Mouse (Mus musculus): Measurements from ENCODE around the gene Ctxn1. TPM values are rescaled to one million over a fixed set of nuclear protein-coding genes. Genes with fewer than 3 reads are reported as not detected.

Gene Ctxn1
- polyA plus RNA-seq, 1 experiment from 2014 or later: 106 TPM

DNA sequence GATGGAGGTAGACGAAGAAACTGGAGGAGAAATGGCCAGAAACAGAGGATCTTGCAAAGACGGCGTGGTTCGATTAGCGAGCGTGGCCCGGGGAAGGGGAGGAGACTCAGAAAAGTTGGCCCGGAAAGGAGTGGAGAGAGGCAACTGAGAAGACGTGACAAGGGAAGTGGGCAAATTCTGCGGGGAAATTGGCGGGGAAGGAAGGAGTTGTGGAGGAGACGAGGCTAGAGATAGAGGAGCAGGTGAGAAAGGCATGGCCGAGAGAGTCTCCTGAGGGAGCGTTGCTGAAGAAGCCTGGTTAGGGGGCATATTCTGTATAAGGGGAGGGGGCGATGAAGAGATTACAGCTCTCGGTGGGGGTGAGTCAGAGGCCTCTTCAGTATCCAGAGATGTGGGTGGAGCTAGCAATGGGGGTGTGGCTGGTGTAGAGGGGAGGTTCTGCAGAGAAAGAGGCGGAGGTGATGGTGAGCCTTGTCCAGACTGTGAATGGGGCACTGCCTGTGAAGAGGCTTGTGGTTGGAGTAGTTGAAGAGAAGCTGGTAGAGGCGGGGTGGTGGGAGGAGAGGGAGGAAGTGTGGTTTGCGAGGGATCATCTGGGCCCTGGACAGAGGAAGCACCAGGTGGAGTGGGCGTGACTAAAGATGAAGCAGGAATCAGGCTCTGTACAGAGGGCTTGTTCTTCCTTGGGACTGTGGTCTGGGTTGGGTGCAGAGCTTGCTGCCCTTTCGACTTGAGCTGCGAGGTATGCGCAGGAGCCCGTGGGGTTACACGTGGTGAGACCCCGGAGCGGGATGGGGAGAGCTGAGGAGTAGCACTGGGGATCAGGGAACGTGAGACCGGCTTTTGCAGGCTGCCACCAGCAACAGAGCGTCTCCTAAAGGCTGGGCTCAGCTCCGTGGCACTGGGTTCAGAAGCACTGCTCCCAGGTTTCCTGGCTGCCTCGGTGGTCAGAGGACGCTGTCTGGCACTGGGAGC, 44.8 kb downstream of the Ctxn1 start:
- Histone ChIP-seq H3K36me3 (ENCODE audit: control insufficient read depth, insufficient read depth, low read length) (no peaks in the 10 kb centered on the region; the same call in 1 of the 2 replicates), H3K9ac (ENCODE audit: low read length) (no peak overlapping the region), H3K4me2 (ENCODE audit: low read depth, severe bottlenecking) (peak overlapping the region; percentile 88), H3K27me3 (ENCODE audit: control insufficient read depth, insufficient read depth, low read length) (peaks cover 35% of the 10 kb centered on the region), H3K9me3 (ENCODE audit: control insufficient read depth, low read length) (no peaks in the 10 kb centered on the region; the same call in 1 of the 2 replicates), H3K4me3 (ENCODE audit: low read depth, low read length) (peak overlapping the region; percentile 35), H3K27ac (replicated peaks; ENCODE audit: low read depth, low read length) (no peak overlapping the region), H3K4me1 (ENCODE audit: control insufficient read depth, insufficient read depth, low read length) (peaks cover 9% of the 10 kb centered on the region; the same call in 1 of the 2 replicates)
- peak; percentile 11; the same call in 1 of the 2 replicates for ATAC-seq (ENCODE audit: insufficient number of reproducible peaks, low FRiP score, low TSS enrichment, low read depth)
- DNase-seq (ENCODE audit: low spot score): peak; percentile 55
- 8% methylated on average over 33 of the region's 33 CpGs for WGBS

DNA sequence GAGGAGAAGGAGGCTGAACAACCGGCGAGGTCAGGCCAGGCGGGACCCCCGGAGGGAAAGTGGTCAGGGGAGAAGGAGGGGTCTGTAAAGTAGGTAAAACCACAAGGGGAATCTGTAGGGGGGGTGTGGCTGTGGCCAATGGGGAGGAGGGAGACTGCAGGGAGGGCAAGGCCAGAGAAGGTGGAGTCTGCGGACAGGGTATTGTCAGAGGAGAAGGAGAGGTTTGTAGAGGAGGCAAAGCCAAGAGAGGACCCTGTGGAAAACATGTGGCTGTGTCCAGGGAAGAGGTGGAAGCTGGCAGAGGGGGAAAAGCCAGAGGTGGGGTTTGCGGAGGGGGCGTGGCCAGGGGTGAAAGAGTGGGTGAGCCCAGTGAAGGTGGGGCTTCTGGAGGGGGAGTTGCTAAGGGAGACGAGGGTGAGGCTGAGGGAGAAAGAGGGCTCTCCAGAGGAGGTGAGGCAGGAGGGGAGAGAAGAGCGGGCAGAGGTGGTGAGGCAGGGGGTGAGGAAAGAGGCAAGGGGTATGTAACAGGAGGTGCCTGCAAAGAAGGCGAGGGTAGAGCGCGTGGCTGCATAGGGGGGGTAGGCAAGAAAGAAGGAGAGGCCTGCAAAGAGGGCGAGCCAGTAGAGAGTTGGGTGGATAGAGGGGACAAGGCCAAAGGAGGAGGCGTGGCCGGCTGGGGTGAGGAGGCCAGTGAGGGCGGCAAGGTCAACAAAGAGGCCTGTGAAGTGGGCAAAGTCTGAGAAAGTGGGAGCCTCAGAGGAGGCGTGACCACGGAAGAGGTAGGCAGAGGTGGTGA, 45.7 kb downstream of the Ctxn1 start:
- Histone ChIP-seq H3K27me3 (ENCODE audit: control insufficient read depth, insufficient read depth, low read length) (peaks cover 35% of the 10 kb centered on the region), H3K9me3 (ENCODE audit: control insufficient read depth, low read length) (no peaks in the 10 kb centered on the region; the same call in 1 of the 2 replicates), H3K36me3 (ENCODE audit: control insufficient read depth, insufficient read depth, low read length) (no peaks in the 10 kb centered on the region; the same call in 1 of the 2 replicates), H3K27ac (replicated peaks; ENCODE audit: low read depth, low read length) (no peak overlapping the region), H3K4me3 (ENCODE audit: low read depth, low read length) (peak overlapping the region; percentile 35), H3K9ac (ENCODE audit: low read length) (peak overlapping the region; percentile 32), H3K4me1 (ENCODE audit: control insufficient read depth, insufficient read depth, low read length) (peaks cover 9% of the 10 kb centered on the region; the same call in 1 of the 2 replicates), H3K4me2 (ENCODE audit: low read depth, severe bottlenecking) (peak overlapping the region; percentile 88)
- DNase-seq (ENCODE audit: low spot score) (peak; percentile 72), ATAC-seq (ENCODE audit: insufficient number of reproducible peaks, low FRiP score, low TSS enrichment, low read depth) (peak; percentile 58)
- WGBS: 3% methylated on average over 18 of the region's 18 CpGs

GRCm38 (mm10) chr8:4212809-4213209, 46.3 kb downstream of the Ctxn1 start:
- ATAC-seq (ENCODE audit: insufficient number of reproducible peaks, low FRiP score, low TSS enrichment, low read depth): peak; percentile 41
- 2% methylated on average over 25 of the region's 25 CpGs for WGBS

DNA sequence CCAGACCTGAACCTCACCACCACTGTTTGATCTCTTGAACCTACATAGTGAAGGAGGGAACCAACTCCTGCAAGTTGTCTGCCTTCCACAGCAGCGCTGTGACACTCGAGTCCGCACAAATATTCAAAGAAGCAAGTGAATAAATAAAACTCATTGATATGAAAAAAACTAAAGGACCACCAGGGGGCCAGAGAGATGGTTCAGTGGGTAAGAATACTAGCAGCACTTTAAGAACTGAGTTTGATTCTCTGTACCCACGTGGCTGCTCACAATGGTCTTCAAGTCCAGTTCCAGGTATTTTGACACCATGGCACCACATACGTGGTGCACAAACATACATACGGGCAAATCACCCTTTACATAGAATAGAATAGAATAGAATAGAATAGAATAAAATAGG, 48.0 kb downstream of the Ctxn1 start:
- WGBS: 77% methylated on average over 6 of the region's 6 CpGs
- H3K9ac ChIP-seq (ENCODE audit: low read length): no peak overlapping the region
- H3K4me2 ChIP-seq (ENCODE audit: low read depth, severe bottlenecking): no peak overlapping the region
- no peaks in the 10 kb centered on the region; the same call in 1 of the 2 replicates for H3K36me3 ChIP-seq (ENCODE audit: control insufficient read depth, insufficient read depth, low read length)
- no peak overlapping the region for H3K4me3 ChIP-seq (ENCODE audit: low read depth, low read length)
- no peak overlapping the region for H3K27ac ChIP-seq (replicated peaks; ENCODE audit: low read depth, low read length)
- ATAC-seq (ENCODE audit: insufficient number of reproducible peaks, low FRiP score, low TSS enrichment, low read depth) (no peak), DNase-seq (ENCODE audit: low spot score) (no peak)
- no peaks in the 10 kb centered on the region for H3K9me3 ChIP-seq (ENCODE audit: control insufficient read depth, low read length)
- H3K27me3 ChIP-seq (ENCODE audit: control insufficient read depth, insufficient read depth, low read length): peaks cover 34% of the 10 kb centered on the region
- 0 out of 2 replicates have a peak, but pooled peaks cover 4% of the 10 kb centered on the region for H3K4me1 ChIP-seq (ENCODE audit: control insufficient read depth, insufficient read depth, low read length)

More at GRCm38 (mm10) chr8:4212809-4213209, 46.3 kb downstream of the Ctxn1 start:
- Histone ChIP-seq H3K36me3 (ENCODE audit: control insufficient read depth, insufficient read depth, low read length) (no peaks in the 10 kb centered on the region; the same call in 1 of the 2 replicates), H3K4me1 (ENCODE audit: control insufficient read depth, insufficient read depth, low read length) (peaks cover 9% of the 10 kb centered on the region; the same call in 1 of the 2 replicates), H3K9ac (ENCODE audit: low read length) (peak overlapping the region; percentile 32; the same call in 1 of the 2 replicates), H3K27ac (replicated peaks; ENCODE audit: low read depth, low read length) (no peak overlapping the region), H3K4me2 (ENCODE audit: low read depth, severe bottlenecking) (peak overlapping the region; percentile 88), H3K27me3 (ENCODE audit: control insufficient read depth, insufficient read depth, low read length) (peaks cover 35% of the 10 kb centered on the region), H3K9me3 (ENCODE audit: control insufficient read depth, low read length) (no peaks in the 10 kb centered on the region), H3K4me3 (ENCODE audit: low read depth, low read length) (peak overlapping the region; percentile 35)
- DNase-seq (ENCODE audit: low spot score): peak; percentile 56

Other genes starting within 250 kb of the Ctxn1 start
- gene Cd209f, start 153.4 kb downstream of the Ctxn1 start, polyA plus RNA-seq (2014; fragmentation: Nextera tagmentation; extraction: Ambion mirVana): not detected in 2 replicates
- gene Cd209g, start 125.2 kb downstream of the Ctxn1 start, polyA plus RNA-seq (2014; fragmentation: Nextera tagmentation; extraction: Ambion mirVana): not detected in 2 replicates
- gene Evi5l, start 92.7 kb downstream of the Ctxn1 start, polyA plus RNA-seq (2014; fragmentation: Nextera tagmentation; extraction: Ambion mirVana): 17.2 and 17.8 TPM in 2 replicates
- 1.7 and 1.9 TPM in 2 replicates for gene Prr36, start 41.8 kb downstream of the Ctxn1 start, polyA plus RNA-seq (2014; fragmentation: Nextera tagmentation; extraction: Ambion mirVana)
- 0.09 and 0.13 TPM in 2 replicates for gene Lrrc8e, start 32.4 kb downstream of the Ctxn1 start, polyA plus RNA-seq (2014; fragmentation: Nextera tagmentation; extraction: Ambion mirVana)
- gene Map2k7, start 20.5 kb downstream of the Ctxn1 start, polyA plus RNA-seq (2014; fragmentation: Nextera tagmentation; extraction: Ambion mirVana): 19.0 and 19.5 TPM in 2 replicates
- 0.68 and 1.0 TPM in 2 replicates for gene Gm49320, start 20.4 kb downstream of the Ctxn1 start, polyA plus RNA-seq (2014; fragmentation: Nextera tagmentation; extraction: Ambion mirVana)
- 1.5 and 3.0 TPM in 2 replicates for gene Tgfbr3l, start 11.1 kb downstream of the Ctxn1 start, polyA plus RNA-seq (2014; fragmentation: Nextera tagmentation; extraction: Ambion mirVana)
- gene Snapc2, start 6.2 kb downstream of the Ctxn1 start, polyA plus RNA-seq (2014; fragmentation: Nextera tagmentation; extraction: Ambion mirVana): 63.4 and 73.5 TPM in 2 replicates
- 78.0 and 80.0 TPM in 2 replicates for gene Timm44, start 16.6 kb upstream of the Ctxn1 start, polyA plus RNA-seq (2014; fragmentation: Nextera tagmentation; extraction: Ambion mirVana)
- 18.2 and 20.8 TPM in 2 replicates for gene Ccl25, start 65.9 kb upstream of the Ctxn1 start, polyA plus RNA-seq (2014; fragmentation: Nextera tagmentation; extraction: Ambion mirVana)
- gene Elavl1, start 66.1 kb upstream of the Ctxn1 start, polyA plus RNA-seq (2014; fragmentation: Nextera tagmentation; extraction: Ambion mirVana): 402 and 403 TPM in 2 replicates
- 10.0 and 11.0 TPM in 2 replicates for gene Cers4, start 233.8 kb upstream of the Ctxn1 start, polyA plus RNA-seq (2014; fragmentation: Nextera tagmentation; extraction: Ambion mirVana)

Data from limb, embryonic 11.5 days (tissue).